Mouse (Mus musculus) kidney, embryonic 15.5 days (tissue): ENCODE measurements around the gene Colec11. TPM values are rescaled to one million over a fixed set of nuclear protein-coding genes. Genes with fewer than 3 reads are reported as not detected.

Source experiments
- ATAC-seq: fragments of 200-750 bp; cut with Nextera tagmentation; replicated peaks from 2 replicates; pipeline ENCODE4 v1.8.0; 2017; ENCODE audit warnings: moderate TSS enrichment; ENCODE audit not compliant: low FRiP score
- H3K27ac ChIP-seq: fragments of 300-500 bp; sonication (generic); 2 replicates; pipeline ENCODE4 v1.5.1; 2015; ENCODE audit warnings: mild to moderate bottlenecking, inconsistent platforms
- H3K27me3 ChIP-seq: fragments of 300-500 bp; sonication (generic); 2 replicates; pipeline ENCODE4 v1.6.1; 2015; ENCODE audit warnings: inconsistent platforms
- H3K36me3 ChIP-seq: fragments of 300-500 bp; sonication (generic); 2 replicates; pipeline ENCODE4 v1.6.1; 2015; ENCODE audit warnings: inconsistent platforms
- H3K4me1 ChIP-seq: fragments of 300-500 bp; sonication (generic); 2 replicates; pipeline ENCODE4 v1.6.1; 2015; ENCODE audit warnings: inconsistent platforms
- H3K4me2 ChIP-seq: fragments of 300-500 bp; sonication (generic); 2 replicates; pipeline ENCODE4 v1.6.1; 2015; ENCODE audit warnings: moderate library complexity, mild to moderate bottlenecking, inconsistent platforms
- H3K4me3 ChIP-seq: fragments of 300-500 bp; sonication (generic); replicated peaks from 2 replicates; pipeline ENCODE4 v1.5.1; 2015; ENCODE audit warnings: mild to moderate bottlenecking, inconsistent platforms
- H3K9ac ChIP-seq: fragments of 300-500 bp; sonication (generic); 2 replicates; pipeline ENCODE4 v1.6.1; 2015; ENCODE audit warnings: mild to moderate bottlenecking, inconsistent platforms
- H3K9me3 ChIP-seq: fragments of 300-500 bp; sonication (generic); replicated peaks from 2 replicates; pipeline ENCODE4 v1.6.1; 2016; ENCODE audit warnings: inconsistent platforms
- WGBS: fragments of 180-500 bp; shearing (Covaris S2); methylation state at CpG from one replicate; pipeline ENCODE4 v1.1.7; 2015; ENCODE audit warnings: mixed read lengths; 5-methylcytosine and 5-hydroxymethylcytosine counted together
- polyA plus RNA-seq: library from polyadenylated mRNA; unstranded; fragments of >200 nt; fragmentation: Nextera tagmentation; extraction: Ambion mirVana; gene quantifications from 2 replicates; pipeline ENCODE4 v1.2.1, GENCODE M21; 2015

Colec11 gene
- polyA plus RNA-seq, 1 experiment from 2014 or later: 4.8 TPM

DNA sequence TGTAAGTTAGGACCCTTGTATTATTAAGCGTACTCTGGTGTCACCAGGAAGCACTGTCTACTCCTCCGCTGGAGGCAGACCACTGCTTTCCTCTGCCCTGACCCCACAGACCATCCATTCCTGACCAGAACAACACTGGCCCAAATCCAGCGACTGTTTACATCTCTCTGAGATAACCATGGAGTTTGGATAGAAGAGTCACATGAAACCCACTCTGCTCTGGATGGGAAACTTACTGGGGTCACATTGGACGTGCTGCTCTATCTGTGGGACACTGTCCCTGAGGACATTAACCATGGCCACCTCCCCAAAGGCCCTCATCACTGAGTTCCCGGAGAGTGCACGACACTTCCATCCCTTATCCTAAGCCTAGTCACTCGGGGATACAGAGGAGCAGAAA, 2.2 kb upstream of the Colec11 start:
- H3K27me3 ChIP-seq: no peaks in the 10 kb centered on the region
- no peak overlapping the region for H3K4me3 ChIP-seq
- H3K4me2 ChIP-seq: no peak overlapping the region
- no peak overlapping the region for H3K27ac ChIP-seq
- no peak for ATAC-seq
- peaks cover 25% of the 10 kb centered on the region for H3K4me1 ChIP-seq
- H3K9me3 ChIP-seq: no peaks in the 10 kb centered on the region
- H3K9ac ChIP-seq: no peak overlapping the region
- H3K36me3 ChIP-seq: peaks cover 26% of the 10 kb centered on the region
- 75% methylated on average over 7 of the region's 7 CpGs for WGBS

DNA sequence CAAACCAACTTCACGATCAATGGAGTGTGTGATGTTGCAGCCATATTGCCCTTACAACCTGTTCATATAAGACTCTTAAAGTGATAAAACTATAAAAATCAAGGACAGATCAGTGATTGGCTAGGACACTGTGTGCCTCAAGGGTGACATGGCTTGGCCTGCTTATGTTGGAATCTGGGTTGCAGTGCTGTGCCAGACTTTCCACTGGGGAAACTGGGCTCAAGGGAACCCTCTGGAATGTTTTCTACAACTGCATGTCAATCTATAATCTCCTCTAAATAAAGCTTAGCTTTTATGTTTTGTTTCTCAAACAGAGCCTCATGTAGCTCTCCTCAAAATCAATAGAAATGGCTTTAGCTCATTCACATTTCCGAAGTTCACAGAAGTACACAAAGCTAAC, 1.1 kb upstream of the Colec11 start:
- Histone ChIP-seq H3K9me3 (no peaks in the 10 kb centered on the region), H3K36me3 (peaks cover 15% of the 10 kb centered on the region), H3K4me3 (no peak overlapping the region), H3K27ac (no peak overlapping the region), H3K9ac (no peak overlapping the region), H3K4me2 (no peak overlapping the region), H3K27me3 (no peaks in the 10 kb centered on the region), H3K4me1 (peaks cover 25% of the 10 kb centered on the region)
- ATAC-seq: no peak
- WGBS: 89% methylated on average over 2 of the region's 2 CpGs

DNA sequence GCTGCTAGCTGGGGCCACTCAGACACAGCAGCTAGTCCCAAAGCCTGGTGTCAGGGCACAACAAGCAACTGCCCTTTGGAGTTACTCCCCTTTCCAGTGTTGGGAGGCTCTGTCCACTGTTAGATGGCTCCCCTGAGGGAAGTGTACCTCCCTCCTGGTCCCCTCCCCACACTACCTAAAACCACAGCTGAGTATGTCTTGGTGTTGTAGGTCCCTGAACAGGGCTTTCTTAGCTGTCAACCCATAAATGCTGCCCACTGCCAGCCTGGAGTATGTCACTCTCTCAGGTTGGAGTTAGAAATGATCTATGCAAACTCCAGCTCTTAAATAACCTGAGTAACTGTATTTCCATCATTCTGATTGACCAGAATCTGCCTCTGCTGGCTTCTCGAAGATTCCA, 536 bp downstream of the Colec11 start:
- Histone ChIP-seq H3K4me2 (no peak overlapping the region), H3K9me3 (no peaks in the 10 kb centered on the region), H3K27me3 (no peaks in the 10 kb centered on the region), H3K9ac (no peak overlapping the region), H3K27ac (peak overlapping the region; percentile 19), H3K4me3 (no peak overlapping the region), H3K36me3 (no peaks in the 10 kb centered on the region; the same call in 1 of the 2 replicates), H3K4me1 (peaks cover 25% of the 10 kb centered on the region)
- no peak for ATAC-seq
- 62% methylated on average over 1 of the region's 1 CpGs for WGBS

DNA sequence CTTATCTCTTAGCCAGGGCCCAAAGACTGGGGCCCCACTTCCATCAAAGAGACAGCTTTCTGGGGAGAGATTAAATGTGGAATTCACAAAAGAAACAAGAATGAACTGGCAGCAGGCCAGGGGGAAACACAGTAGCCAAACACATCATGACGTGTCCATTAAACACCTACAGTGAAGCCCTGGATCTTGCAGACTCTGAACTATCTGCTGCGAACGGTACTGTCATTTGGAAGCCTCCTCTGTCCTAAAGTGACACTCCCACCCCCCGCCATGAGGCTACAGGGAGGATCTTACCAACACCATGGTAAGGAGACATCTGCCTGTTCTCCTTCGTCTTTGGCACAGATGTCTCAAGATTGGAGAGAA, 1.0 kb downstream of the Colec11 start:
- H3K4me3 ChIP-seq: no peak overlapping the region
- H3K4me2 ChIP-seq: 0 out of 2 replicates have a peak overlapping the region, but pooled peaks have one; percentile 20
- peaks cover 25% of the 10 kb centered on the region for H3K4me1 ChIP-seq
- H3K36me3 ChIP-seq: no peaks in the 10 kb centered on the region
- no peak for ATAC-seq
- H3K27me3 ChIP-seq: no peaks in the 10 kb centered on the region
- H3K27ac ChIP-seq: peak overlapping the region; percentile 19
- WGBS: 46% methylated on average over 5 of the region's 5 CpGs
- no peak overlapping the region for H3K9ac ChIP-seq
- no peaks in the 10 kb centered on the region for H3K9me3 ChIP-seq

DNA sequence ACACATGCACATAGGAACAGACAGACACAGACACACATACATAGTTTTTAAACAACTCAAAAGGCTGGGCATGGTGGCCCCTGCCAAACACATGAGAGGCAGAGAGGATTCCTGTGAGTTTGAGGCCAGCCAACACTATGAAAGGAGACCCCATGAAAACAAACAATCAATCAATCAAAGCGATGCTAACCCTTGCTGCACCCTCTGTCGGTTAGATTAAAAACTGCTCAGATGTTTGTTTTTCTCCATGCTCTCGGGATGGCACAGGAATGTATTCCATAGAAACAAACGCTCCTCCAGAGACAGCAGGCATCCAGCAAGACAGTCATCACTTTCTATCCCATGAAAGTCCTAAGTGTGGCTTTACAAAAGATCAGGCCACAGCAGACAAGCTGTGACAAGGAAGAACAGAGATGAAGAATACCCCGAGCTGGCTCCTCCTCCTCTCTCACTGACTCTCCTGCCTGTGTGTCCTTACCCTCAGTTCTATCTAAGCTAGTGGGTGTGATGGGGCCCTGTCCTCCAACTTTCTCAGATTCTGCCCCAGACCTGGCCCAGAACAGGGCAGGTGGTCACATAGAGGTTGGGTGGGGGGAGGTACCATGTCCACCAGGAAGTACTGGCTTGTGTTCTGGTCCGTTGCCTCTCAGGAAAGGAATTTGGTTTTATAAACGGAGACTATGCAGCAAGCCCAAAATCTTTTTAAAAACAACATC, 1.6 kb downstream of the Colec11 start:
- H3K4me3 ChIP-seq: no peak overlapping the region
- no peaks in the 10 kb centered on the region for H3K36me3 ChIP-seq
- H3K9ac ChIP-seq: no peak overlapping the region
- WGBS: 13% methylated on average over 7 of the region's 7 CpGs
- H3K4me2 ChIP-seq: peak overlapping the region; percentile 20
- ATAC-seq: 0 out of 2 replicates have a peak, but pooled peaks have one; percentile 47
- H3K9me3 ChIP-seq: no peaks in the 10 kb centered on the region
- H3K27ac ChIP-seq: peak overlapping the region; percentile 19
- no peaks in the 10 kb centered on the region for H3K27me3 ChIP-seq
- peaks cover 25% of the 10 kb centered on the region for H3K4me1 ChIP-seq

DNA sequence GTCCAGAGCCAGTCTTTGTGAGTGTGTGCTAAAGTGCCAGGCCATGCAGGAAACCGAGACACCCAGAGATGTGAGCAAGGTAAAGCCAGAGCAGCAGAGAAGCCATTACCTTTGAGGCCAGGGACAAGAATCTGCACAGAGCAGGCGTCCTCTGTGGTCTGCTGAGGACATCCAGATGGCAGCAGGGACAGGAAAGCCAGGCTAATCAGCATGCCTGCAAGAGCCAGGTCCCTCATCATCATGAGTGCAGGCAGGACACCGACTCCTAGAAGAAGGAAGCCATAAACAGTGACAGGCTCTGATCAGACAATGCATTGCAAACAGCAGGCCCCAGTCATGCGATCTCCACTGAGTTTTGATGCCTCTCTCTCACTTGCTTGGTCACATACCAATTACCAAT, 5.9 kb downstream of the Colec11 start:
- H3K36me3 ChIP-seq: no peaks in the 10 kb centered on the region
- H3K4me3 ChIP-seq: no peak overlapping the region
- no peak overlapping the region for H3K27ac ChIP-seq
- peaks cover 16% of the 10 kb centered on the region for H3K4me1 ChIP-seq
- H3K9ac ChIP-seq: no peak overlapping the region
- 47% methylated on average over 4 of the region's 4 CpGs for WGBS
- no peaks in the 10 kb centered on the region for H3K9me3 ChIP-seq
- H3K27me3 ChIP-seq: no peaks in the 10 kb centered on the region
- no peak for ATAC-seq
- no peak overlapping the region for H3K4me2 ChIP-seq

DNA sequence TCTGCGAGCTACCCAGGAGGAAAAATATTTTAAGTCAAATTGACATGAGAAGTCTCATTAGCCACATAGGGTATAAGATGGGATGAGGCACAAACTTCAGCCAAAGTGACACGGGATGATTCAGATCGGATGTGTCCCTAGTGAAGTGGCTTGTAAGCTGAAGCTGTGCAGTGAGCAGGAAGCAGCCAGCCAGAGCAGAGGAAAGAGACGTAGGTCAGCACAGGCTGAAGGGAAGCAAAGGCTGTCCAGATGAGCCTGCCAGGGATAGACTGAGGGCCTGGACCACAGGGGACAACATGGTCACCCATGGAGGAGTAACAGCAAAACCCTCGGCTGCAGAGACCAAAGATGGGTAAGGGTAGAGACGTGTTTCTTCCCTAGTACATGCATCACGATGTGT, 8.8 kb downstream of the Colec11 start:
- H3K9ac ChIP-seq: no peak overlapping the region
- H3K27me3 ChIP-seq: no peaks in the 10 kb centered on the region
- WGBS: 62% methylated on average over 7 of the region's 7 CpGs
- H3K27ac ChIP-seq: no peak overlapping the region
- no peak for ATAC-seq
- H3K4me2 ChIP-seq: no peak overlapping the region
- H3K4me1 ChIP-seq: no peaks in the 10 kb centered on the region
- no peaks in the 10 kb centered on the region for H3K9me3 ChIP-seq
- H3K4me3 ChIP-seq: no peak overlapping the region
- H3K36me3 ChIP-seq: no peaks in the 10 kb centered on the region

DNA sequence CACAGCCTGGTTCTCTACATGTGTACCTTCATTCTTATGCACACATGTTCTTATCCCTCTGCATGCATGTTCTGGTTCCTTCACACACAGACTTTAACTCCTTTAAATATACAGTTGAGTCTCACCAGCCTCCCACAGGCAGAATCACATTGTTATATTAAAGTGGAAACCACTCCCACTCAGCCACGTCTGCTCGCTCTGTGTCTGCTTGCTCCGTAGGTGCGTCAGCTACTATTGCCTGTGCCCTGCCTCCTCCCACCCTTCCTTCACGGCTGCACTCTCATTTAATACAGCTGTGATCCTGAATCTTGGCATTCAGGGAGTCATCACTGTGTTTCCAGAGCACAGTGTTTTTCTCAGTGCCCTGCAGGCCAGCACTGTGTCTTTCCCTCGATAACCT, 10.8 kb downstream of the Colec11 start:
- ATAC-seq: no peak
- Histone ChIP-seq H3K4me2 (no peak overlapping the region), H3K4me3 (no peak overlapping the region), H3K36me3 (no peaks in the 10 kb centered on the region), H3K27me3 (no peaks in the 10 kb centered on the region), H3K27ac (no peak overlapping the region), H3K9ac (no peak overlapping the region), H3K4me1 (0 out of 2 replicates have a peak, but pooled peaks cover 5% of the 10 kb centered on the region), H3K9me3 (no peaks in the 10 kb centered on the region)
- 30% methylated on average over 6 of the region's 6 CpGs for WGBS

DNA sequence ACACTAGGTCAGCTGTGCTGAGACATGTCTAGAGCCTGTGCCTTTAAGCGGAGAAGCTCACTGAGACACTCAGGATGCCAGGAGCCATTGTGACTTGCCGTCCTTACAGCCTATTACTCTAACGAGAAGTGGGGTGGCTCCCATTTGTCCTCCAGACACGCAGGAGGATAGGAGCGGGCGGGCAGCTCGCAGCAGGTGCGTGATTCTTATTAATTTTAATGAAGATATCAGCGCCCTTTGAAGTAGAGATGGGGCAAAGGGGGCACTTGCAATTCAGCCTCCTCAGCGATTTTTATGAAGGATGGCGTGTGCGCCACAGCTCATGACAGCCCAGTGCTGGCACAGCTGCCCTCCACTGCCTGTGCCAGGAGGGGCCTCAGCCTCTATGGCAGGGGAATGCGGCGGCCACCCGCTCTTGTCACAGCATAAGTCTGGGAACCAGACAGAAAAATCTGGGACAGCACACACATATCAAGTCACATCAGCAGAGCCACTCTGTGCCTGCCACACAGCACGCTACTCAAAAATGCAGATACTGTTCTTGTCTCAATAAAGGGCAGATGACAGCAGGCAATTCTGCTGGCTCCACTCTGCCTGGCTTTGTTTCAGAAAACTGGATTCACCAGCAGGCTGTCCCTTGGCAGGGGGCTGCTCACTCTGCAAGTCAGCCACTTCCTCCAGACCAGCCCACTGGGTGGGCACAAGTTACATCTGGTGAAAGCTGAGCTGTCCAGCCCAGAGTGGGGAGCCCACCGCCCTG, 15.5 kb downstream of the Colec11 start:
- Histone ChIP-seq H3K9me3 (no peaks in the 10 kb centered on the region), H3K9ac (no peak overlapping the region), H3K4me1 (0 out of 2 replicates have a peak, but pooled peaks cover 5% of the 10 kb centered on the region), H3K4me2 (no peak overlapping the region), H3K36me3 (no peaks in the 10 kb centered on the region), H3K4me3 (no peak overlapping the region), H3K27ac (no peak overlapping the region), H3K27me3 (no peaks in the 10 kb centered on the region)
- ATAC-seq: no peak; the same call in 1 of the 2 replicates
- 57% methylated on average over 17 of the region's 17 CpGs for WGBS

DNA sequence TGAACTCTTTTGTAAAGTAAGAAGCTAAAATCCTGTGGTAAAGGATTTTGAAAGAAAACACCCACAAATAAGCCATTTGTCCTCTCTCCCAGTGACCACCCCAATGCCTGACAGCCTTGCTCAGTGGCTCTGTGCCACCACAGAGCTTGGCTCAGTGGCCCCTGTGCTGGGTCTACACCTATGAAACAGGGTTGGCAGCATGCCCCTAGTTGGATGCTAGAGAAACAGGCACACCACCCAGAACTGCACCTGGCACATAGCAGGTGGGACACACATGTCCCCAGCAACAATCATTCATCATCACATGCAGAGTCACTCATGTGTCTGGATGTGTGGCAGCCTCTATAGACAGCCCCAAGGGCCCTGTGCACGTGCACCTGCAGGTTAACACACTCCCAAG, 19.7 kb downstream of the Colec11 start:
- Histone ChIP-seq H3K4me3 (no peak overlapping the region), H3K36me3 (no peaks in the 10 kb centered on the region), H3K27ac (no peak overlapping the region), H3K4me2 (no peak overlapping the region), H3K4me1 (0 out of 2 replicates have a peak, but pooled peaks cover 5% of the 10 kb centered on the region), H3K27me3 (peaks cover 5% of the 10 kb centered on the region; the same call in 1 of the 2 replicates), H3K9ac (no peak overlapping the region), H3K9me3 (no peaks in the 10 kb centered on the region)
- WGBS: 81% methylated on average over 1 of the region's 1 CpGs
- no peak for ATAC-seq

DNA sequence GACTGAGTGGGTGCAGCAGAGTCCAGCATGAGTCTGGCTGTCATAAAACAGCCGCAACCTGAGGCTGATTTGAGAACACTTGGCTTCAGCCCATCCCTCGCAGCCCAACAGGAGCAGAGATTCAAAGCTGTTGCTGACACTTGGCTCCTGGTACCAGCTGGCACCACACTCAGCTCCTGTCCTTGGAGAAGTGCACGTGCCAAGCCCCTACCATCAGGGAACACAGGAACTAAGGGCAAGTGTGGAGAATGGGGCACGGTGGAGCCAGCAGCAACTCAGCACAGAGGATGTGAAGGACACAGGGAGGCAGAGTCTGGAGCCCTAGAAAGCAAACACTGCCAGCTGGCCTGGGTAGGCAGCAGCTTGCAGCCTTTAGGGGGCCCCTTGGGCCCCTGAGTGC, 20.9 kb downstream of the Colec11 start:
- no peak overlapping the region for H3K9ac ChIP-seq
- ATAC-seq: no peak
- no peaks in the 10 kb centered on the region for H3K36me3 ChIP-seq
- H3K4me2 ChIP-seq: no peak overlapping the region
- 16% methylated on average over 4 of the region's 4 CpGs for WGBS
- no peak overlapping the region for H3K27ac ChIP-seq
- H3K4me1 ChIP-seq: no peaks in the 10 kb centered on the region
- peaks cover 5% of the 10 kb centered on the region; the same call in 1 of the 2 replicates for H3K27me3 ChIP-seq
- no peaks in the 10 kb centered on the region for H3K9me3 ChIP-seq
- no peak overlapping the region for H3K4me3 ChIP-seq

DNA sequence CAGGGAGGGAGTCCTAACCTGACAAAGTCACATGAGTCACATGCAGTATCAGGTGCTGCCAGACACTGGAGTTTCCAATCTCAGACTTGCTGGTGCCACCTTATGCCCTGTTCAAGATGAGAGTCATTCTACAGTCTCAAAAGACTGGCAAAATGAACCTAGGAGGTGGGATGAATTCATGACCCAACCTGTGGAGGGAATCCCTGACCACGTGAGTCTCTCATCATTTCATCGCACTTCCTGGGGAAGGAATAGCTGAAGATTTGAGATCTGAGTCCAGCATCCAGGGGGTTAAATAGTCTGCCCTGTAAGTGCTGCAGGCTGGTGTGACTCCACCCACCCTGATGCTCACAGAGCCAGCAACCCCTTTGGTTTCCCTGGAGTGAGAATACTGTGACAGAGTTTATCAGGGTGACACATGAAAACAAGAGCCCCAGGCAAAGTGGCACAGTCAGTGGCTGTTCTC, 24.6 kb downstream of the Colec11 start:
- Histone ChIP-seq H3K9me3 (no peaks in the 10 kb centered on the region), H3K36me3 (no peaks in the 10 kb centered on the region), H3K4me1 (no peaks in the 10 kb centered on the region), H3K4me2 (no peak overlapping the region), H3K27me3 (peaks cover 5% of the 10 kb centered on the region; the same call in 1 of the 2 replicates), H3K9ac (no peak overlapping the region), H3K4me3 (no peak overlapping the region), H3K27ac (no peak overlapping the region)
- 52% methylated on average over 2 of the region's 2 CpGs for WGBS
- no peak for ATAC-seq
